Comparison of ENCODE assay signal across 8 mouse cellular contexts in the genomic region with DNA sequence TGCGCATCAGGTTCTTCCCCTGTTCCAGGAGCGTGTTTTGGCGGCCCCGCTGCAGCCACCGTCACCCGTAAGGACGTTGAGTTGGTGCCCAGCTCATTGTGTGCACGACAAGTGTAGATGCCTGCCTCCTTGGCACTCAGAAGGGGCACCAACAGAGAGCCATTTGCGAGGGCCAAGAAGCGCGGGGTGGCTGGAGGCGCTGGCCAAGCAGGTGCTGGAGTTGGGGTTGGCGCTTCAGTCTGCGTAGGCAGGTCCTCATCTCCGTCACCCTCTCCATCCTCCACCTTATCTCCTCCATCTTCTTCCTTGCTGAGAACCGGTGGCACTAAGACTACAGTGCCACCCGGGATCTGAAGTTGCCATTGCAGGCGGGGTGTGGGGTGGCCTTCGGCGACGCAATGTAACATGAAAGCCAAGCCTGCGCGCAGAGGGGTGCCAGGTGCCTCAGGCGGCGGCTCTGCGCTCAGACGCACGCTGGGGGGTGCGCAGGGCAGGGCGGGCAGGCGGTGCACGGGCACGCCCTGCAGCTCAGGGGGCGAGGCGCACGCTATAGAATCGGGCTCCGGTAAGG. TPM values are rescaled to one million over a fixed set of nuclear protein-coding genes. Genes with fewer than 3 reads are reported as not detected.
A peak's percentile ranks its signal among the peaks of the same experiment; 100 is the strongest.
DNase-seq lines count a peak whose midpoint lies in the region; ATAC-seq and TF ChIP-seq lines count a peak whose summit lies in the region.

No protein-coding gene starts in this region.

- H3K4me1 ChIP-seq in kidney, embryonic 14.5 days (ENCODE audit: control insufficient read depth, insufficient read depth, low read length), result peaks cover 44% of the 10 kb centered on the region
- peaks cover 3% of the 10 kb centered on the region; the same call in 1 of the 2 replicates for H3K4me1 ChIP-seq in kidney, adult 2 months (ENCODE audit: control insufficient read depth, insufficient read depth, low read length)
- peaks cover 98% of the 10 kb centered on the region for H3K4me1 ChIP-seq in embryonic facial prominence, embryonic 10.5 days
- H3K4me1 ChIP-seq in stomach, embryonic 16.5 days (ENCODE audit: control insufficient read depth, insufficient read depth, low read length), result peaks cover 34% of the 10 kb centered on the region

- no peak for DNase-seq in kidney, adult 2 months
- DNase-seq in Muller cell, postnatal 12 days (ENCODE audit: inconsistent ontology term), result peak; percentile 19
- no peak for DNase-seq in embryonic facial prominence, embryonic 10.5 days (ENCODE audit: low spot score)
- DNase-seq in left cerebral cortex, postnatal 4 days, result peak; percentile 79
- DNase-seq in lung, postnatal 10 days, result no peak

- no peak for TF ChIP-seq CTCF in kidney, adult 2 months (conservative IDR thresholded peaks at IDR 0.05; ENCODE audit: insufficient read depth, insufficient read length, low read depth, low read length)

- intact Hi-C loops in left cerebral cortex, postnatal 4 days (cut with DNase I), result no loop called here

- H3K27me3 ChIP-seq in kidney, embryonic 14.5 days (ENCODE audit: control insufficient read depth, insufficient read depth, low read length), result peaks cover 97% of the 10 kb centered on the region
- peaks cover 3% of the 10 kb centered on the region for H3K27me3 ChIP-seq in kidney, adult 2 months (replicated peaks; ENCODE audit: control insufficient read depth, insufficient read depth, low read length)
- peaks cover 100% of the 10 kb centered on the region for H3K27me3 ChIP-seq in embryonic facial prominence, embryonic 10.5 days (replicated peaks; ENCODE audit: low read depth, poor library complexity, severe bottlenecking)
- peaks cover 87% of the 10 kb centered on the region for H3K27me3 ChIP-seq in stomach, embryonic 16.5 days (ENCODE audit: control insufficient read depth, insufficient read depth, low read length)

- TF ChIP-seq POLR2A in kidney, adult 2 months (IDR thresholded peaks at IDR 0.05; ENCODE audit: low read depth, low read length), result no peak

- no peak for ATAC-seq in kidney, embryonic 14.5 days (ENCODE audit: low FRiP score, low TSS enrichment)
- no peak for ATAC-seq in stomach, embryonic 16.5 days (ENCODE audit: insufficient read depth, low FRiP score)
- ATAC-seq in megakaryocyte, adult 5-6 weeks (ENCODE audit: poor library complexity, severe bottlenecking), result no peak

- no peak overlapping the region for H3K27ac ChIP-seq in kidney, embryonic 14.5 days (ENCODE audit: low read depth, low read length)
- no peak overlapping the region for H3K27ac ChIP-seq in kidney, adult 2 months (ENCODE audit: insufficient read depth, low read depth, low read length)
- 0 out of 2 replicates have a peak overlapping the region, but pooled peaks have one; percentile 22 for H3K27ac ChIP-seq in embryonic facial prominence, embryonic 10.5 days (replicated peaks)
- H3K27ac ChIP-seq in stomach, embryonic 16.5 days (ENCODE audit: low read length), result no peak overlapping the region

- 1% methylated on average over 38 of the region's 38 CpGs for WGBS in kidney, embryonic 14.5 days
- WGBS in kidney, adult 2 months, result 7% methylated on average over 38 of the region's 38 CpGs
- 1% methylated on average over 38 of the region's 38 CpGs for WGBS in embryonic facial prominence, embryonic 10.5 days
- WGBS in stomach, embryonic 16.5 days, result 2% methylated on average over 38 of the region's 38 CpGs

- H3K4me3 ChIP-seq in kidney, embryonic 14.5 days (ENCODE audit: low read length), result peak overlapping the region; percentile 32
- no peak overlapping the region for H3K4me3 ChIP-seq in kidney, adult 2 months (ENCODE audit: insufficient read depth, low read depth, low read length)
- H3K4me3 ChIP-seq in embryonic facial prominence, embryonic 10.5 days, result peak overlapping the region; percentile 50
- H3K4me3 ChIP-seq in stomach, embryonic 16.5 days (replicated peaks; ENCODE audit: low read length), result no peak overlapping the region; the same call in 1 of the 2 replicates

- no peaks in the 10 kb centered on the region for H3K9me3 ChIP-seq in kidney, embryonic 14.5 days (ENCODE audit: control insufficient read depth, low read length)
- no peaks in the 10 kb centered on the region for H3K9me3 ChIP-seq in embryonic facial prominence, embryonic 10.5 days
- H3K9me3 ChIP-seq in stomach, embryonic 16.5 days (replicated peaks; ENCODE audit: control insufficient read depth, low read length), result no peaks in the 10 kb centered on the region

- H3K9ac ChIP-seq in kidney, embryonic 14.5 days (ENCODE audit: low read depth, low read length), result no peak overlapping the region
- no peak overlapping the region for H3K9ac ChIP-seq in stomach, embryonic 16.5 days (ENCODE audit: low read length)

- no peaks in the 10 kb centered on the region for H3K36me3 ChIP-seq in kidney, embryonic 14.5 days (ENCODE audit: control insufficient read depth, insufficient read depth, low read length)
- H3K36me3 ChIP-seq in kidney, adult 2 months (ENCODE audit: control insufficient read depth, insufficient read depth, low read length), result no peaks in the 10 kb centered on the region
- H3K36me3 ChIP-seq in embryonic facial prominence, embryonic 10.5 days (replicated peaks), result no peaks in the 10 kb centered on the region
- no peaks in the 10 kb centered on the region for H3K36me3 ChIP-seq in stomach, embryonic 16.5 days (ENCODE audit: control insufficient read depth, insufficient read depth, low read length)

- peak overlapping the region; percentile 46 for H3K4me2 ChIP-seq in kidney, embryonic 14.5 days (replicated peaks; ENCODE audit: low read depth, low read length)
- H3K4me2 ChIP-seq in stomach, embryonic 16.5 days (ENCODE audit: low read depth, low read length), result peak overlapping the region; percentile 1; the same call in 1 of the 2 replicates

RNA-seq across cellular contexts. Expression of a gene that starts 5.2 kb away (rescaled TPM):
- polyA plus RNA-seq in kidney, embryonic 14.5 days (2014; fragmentation: Nextera tagmentation; extraction: Ambion mirVana), result 47.4 and 48.6 TPM in 2 replicates
- 32.0 and 41.7 TPM in 2 replicates for polyA plus RNA-seq in kidney, adult 2 months (2012; rRNA removed)
- polyA plus RNA-seq in embryonic facial prominence, embryonic 10.5 days (2016; fragmentation: Nextera tagmentation; extraction: Ambion mirVana), result 13.8 and 18.2 TPM in 2 replicates
- total RNA-seq in left cerebral cortex, postnatal 4 days (2021), result 10 to 100 TPM; 18.6 to 19.3 TPM
- 120 and 128 TPM in 2 replicates for polyA plus RNA-seq in stomach, embryonic 16.5 days (2015; fragmentation: Nextera tagmentation; extraction: Ambion mirVana)
- 0.16 and 0.33 TPM in 2 replicates for total RNA-seq in megakaryocyte, adult 5-6 weeks (2015)
- not detected in 2 replicates for total RNA-seq in megakaryocyte, adult 5-6 weeks (2017)

RNA-seq across cellular contexts. Expression of a gene that starts 5.2 kb away (rescaled TPM):
- 0.12 and 0.23 TPM in 2 replicates for polyA plus RNA-seq in kidney, embryonic 14.5 days (2014; fragmentation: Nextera tagmentation; extraction: Ambion mirVana)
- 0.75 and 1.7 TPM in 2 replicates for polyA plus RNA-seq in kidney, adult 2 months (2012; rRNA removed)
- 1.5 and 2.2 TPM in 2 replicates for polyA plus RNA-seq in embryonic facial prominence, embryonic 10.5 days (2016; fragmentation: Nextera tagmentation; extraction: Ambion mirVana)
- 100 to 1,000 TPM; 328 to 363 TPM for total RNA-seq in left cerebral cortex, postnatal 4 days (2021)
- polyA plus RNA-seq in stomach, embryonic 16.5 days (2015; fragmentation: Nextera tagmentation; extraction: Ambion mirVana), result 1.3 TPM in 2 replicates
- total RNA-seq in megakaryocyte, adult 5-6 weeks (2015), result not detected in 2 replicates
- total RNA-seq in megakaryocyte, adult 5-6 weeks (2017), result not detected in 2 replicates

RNA-seq across cellular contexts. Expression of a gene that starts 50.7 kb away (rescaled TPM):
- polyA plus RNA-seq in kidney, embryonic 14.5 days (2014; fragmentation: Nextera tagmentation; extraction: Ambion mirVana), result 13.5 and 25.0 TPM in 2 replicates
- polyA plus RNA-seq in kidney, adult 2 months (2012; rRNA removed), result 27.0 and 27.6 TPM in 2 replicates
- polyA plus RNA-seq in embryonic facial prominence, embryonic 10.5 days (2016; fragmentation: Nextera tagmentation; extraction: Ambion mirVana), result 17.2 and 17.6 TPM in 2 replicates
- total RNA-seq in left cerebral cortex, postnatal 4 days (2021), result 10 to 100 TPM; 11.3 to 14.7 TPM
- 17.9 and 19.0 TPM in 2 replicates for polyA plus RNA-seq in stomach, embryonic 16.5 days (2015; fragmentation: Nextera tagmentation; extraction: Ambion mirVana)
- total RNA-seq in megakaryocyte, adult 5-6 weeks (2015), result 37.7 and 41.3 TPM in 2 replicates
- 15.5 and 17.4 TPM in 2 replicates for total RNA-seq in megakaryocyte, adult 5-6 weeks (2017)

RNA-seq across cellular contexts. Expression of a gene that starts 54.1 kb away (rescaled TPM):
- 22.3 and 29.8 TPM in 2 replicates for polyA plus RNA-seq in kidney, embryonic 14.5 days (2014; fragmentation: Nextera tagmentation; extraction: Ambion mirVana)
- 32.5 and 32.6 TPM in 2 replicates for polyA plus RNA-seq in kidney, adult 2 months (2012; rRNA removed)
- polyA plus RNA-seq in embryonic facial prominence, embryonic 10.5 days (2016; fragmentation: Nextera tagmentation; extraction: Ambion mirVana), result 28.4 and 30.2 TPM in 2 replicates
- 10 to 100 TPM; 84.5 to 93.2 TPM for total RNA-seq in left cerebral cortex, postnatal 4 days (2021)
- 23.7 and 26.0 TPM in 2 replicates for polyA plus RNA-seq in stomach, embryonic 16.5 days (2015; fragmentation: Nextera tagmentation; extraction: Ambion mirVana)
- 5.8 and 6.1 TPM in 2 replicates for total RNA-seq in megakaryocyte, adult 5-6 weeks (2015)
- total RNA-seq in megakaryocyte, adult 5-6 weeks (2017), result 9.4 and 11.9 TPM in 2 replicates

Comparison
In these comparisons a context has a peak if more than half of its experiments do, and no peak if none do; other contexts are left out.
1. H3K4me3 ChIP-seq: peak in kidney, embryonic 14.5 days (single experiment) and embryonic facial prominence, embryonic 10.5 days (single experiment); none in kidney, adult 2 months (single experiment) and stomach, embryonic 16.5 days (single experiment).
2. DNase-seq: peak in Muller cell, postnatal 12 days (single experiment) and left cerebral cortex, postnatal 4 days (single experiment); none in kidney, adult 2 months (single experiment), embryonic facial prominence, embryonic 10.5 days (single experiment) and lung, postnatal 10 days (single experiment).